Mouse (Mus musculus) kidney, postnatal 0 days (tissue): ENCODE results near the gene Zeb2. TPM values are rescaled to one million over a fixed set of nuclear protein-coding genes. Genes with fewer than 3 reads are reported as not detected.

Experiments
- ATAC-seq: fragments of 200-750 bp; cut with Nextera tagmentation; replicated peaks from 2 replicates; pipeline ENCODE4 v1.8.0; 2017; ENCODE audit warnings: low read depth, moderate number of reproducible peaks, moderate TSS enrichment, moderate library complexity; ENCODE audit not compliant: low FRiP score
- DNase-seq: peaks from one replicate; pipeline ENCODE4 v3.0.0-alpha.2; 2016; ENCODE audit warnings: low spot score
- H3K27ac ChIP-seq: fragments of 300-500 bp; sonication (generic); 2 replicates; pipeline ENCODE4 v1.5.1; 2014; ENCODE audit warnings: mild to moderate bottlenecking
- H3K27me3 ChIP-seq: fragments of 300-500 bp; sonication (generic); 2 replicates; pipeline ENCODE4 v1.6.1; 2014; ENCODE audit warnings: low read length, mixed read lengths; ENCODE audit not compliant: insufficient read depth
- H3K36me3 ChIP-seq: fragments of 300-500 bp; sonication (generic); 2 replicates; pipeline ENCODE4 v1.6.1; 2014; ENCODE audit warnings: low read length, mixed read lengths; ENCODE audit not compliant: insufficient read depth
- H3K4me1 ChIP-seq: fragments of 300-500 bp; sonication (generic); replicated peaks from 2 replicates; pipeline ENCODE4 v1.6.1; 2014; ENCODE audit warnings: antibody characterized with exemption, low read length, mixed read lengths; ENCODE audit not compliant: insufficient read depth
- H3K4me2 ChIP-seq: fragments of 300-500 bp; sonication (generic); 2 replicates; pipeline ENCODE4 v1.6.1; 2014; ENCODE audit warnings: mild to moderate bottlenecking, low read length, moderate library complexity, mixed read lengths
- H3K4me3 ChIP-seq: fragments of 300-500 bp; sonication (generic); replicated peaks from 2 replicates; pipeline ENCODE4 v1.5.1; 2014; ENCODE audit warnings: low read depth, low read length
- H3K9ac ChIP-seq: fragments of 300-500 bp; sonication (generic); 2 replicates; pipeline ENCODE4 v1.6.1; 2014; ENCODE audit warnings: low read depth, low read length
- H3K9me3 ChIP-seq: fragments of 300-500 bp; sonication (generic); replicated peaks from 2 replicates; pipeline ENCODE4 v1.6.1; 2016; ENCODE audit warnings: low read length, inconsistent platforms, mixed read lengths
- CTCF ChIP-seq: IDR thresholded peaks from 2 replicates; pipeline ENCODE4 v1.5.1; 2016; ENCODE audit warnings: antibody characterized with exemption, low read depth, mild to moderate bottlenecking, moderate library complexity
- WGBS: fragments of 180-500 bp; shearing (Covaris S2); extraction: QIAGEN DNeasy Blood & Tissue Kit; methylation state at CpG from one replicate; pipeline ENCODE4 v1.1.7; 2014; 5-methylcytosine and 5-hydroxymethylcytosine counted together
- polyA plus RNA-seq: library from polyadenylated mRNA; unstranded; fragments of >200 nt; fragmentation: Nextera tagmentation; extraction: Ambion mirVana; gene quantifications from 2 replicates; pipeline ENCODE4 v1.2.1, GENCODE M21; 2015

The Zeb2 gene
- polyA plus RNA-seq: 31.4 and 34.1 TPM in 2 replicates

DNA sequence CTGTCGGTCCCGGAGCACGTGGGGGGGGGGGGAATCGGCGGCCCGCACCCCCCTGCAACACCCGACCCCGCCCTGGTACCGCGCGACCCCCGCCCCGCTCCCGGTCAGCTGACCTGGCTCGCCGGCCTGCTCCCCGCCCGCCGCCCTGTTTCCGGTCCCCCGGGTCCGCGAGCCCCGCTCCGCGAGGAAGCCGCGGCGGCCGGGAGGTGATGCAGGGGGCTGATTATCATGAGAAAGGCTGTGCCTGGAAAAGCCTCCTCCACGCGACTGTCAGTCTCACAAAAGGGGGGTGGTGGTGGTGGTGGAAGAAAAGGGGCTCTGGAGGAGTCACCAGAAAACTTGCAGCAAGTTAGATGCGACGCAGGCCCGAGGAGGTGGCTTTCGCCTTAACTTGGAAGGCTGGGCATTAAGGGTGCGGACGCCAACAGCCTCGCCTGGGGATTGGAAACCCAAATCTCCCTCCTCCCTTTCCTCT is at the start of gene Zeb2:
Gene Zeb2, minus strand, starts transcription at position 309 of the 475 bp plus-strand sequence.
- Histone ChIP-seq H3K36me3 (no peaks in the 10 kb centered on the region), H3K4me1 (0 out of 2 replicates have a peak, but pooled peaks cover 2% of the 10 kb centered on the region), H3K27me3 (no peaks in the 10 kb centered on the region), H3K9ac (peak within 1 kb of the TSS; percentile 70), H3K4me2 (peak within 1 kb of the TSS; percentile 89), H3K4me3 (peak within 1 kb of the TSS; percentile 74), H3K27ac (peak within 1 kb of the TSS; percentile 86), H3K9me3 (no peaks in the 10 kb centered on the region)
- TF ChIP-seq CTCF: no peak
- 2% methylated on average over 33 of the region's 39 CpGs for WGBS
- peak; percentile 72 for ATAC-seq
- DNase-seq: peak; percentile 73

DNA sequence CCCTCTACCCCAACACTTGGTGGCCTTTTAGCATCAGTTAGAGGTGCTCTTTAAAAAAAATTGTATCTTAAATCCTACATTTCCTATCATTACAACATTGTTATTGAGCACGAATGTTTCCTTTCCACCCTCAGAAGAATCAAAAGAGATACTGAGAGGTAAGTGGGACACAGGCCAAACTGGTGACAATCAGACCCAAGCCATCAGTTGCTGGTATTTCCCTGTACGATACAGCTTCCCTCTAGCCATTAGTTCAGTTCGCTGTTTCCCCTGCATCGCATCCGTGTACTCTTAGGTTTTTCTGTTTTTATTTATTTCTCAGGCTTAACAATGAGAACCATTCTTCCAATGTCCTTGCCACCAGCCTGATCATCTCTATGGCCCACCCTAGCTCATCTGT is 41.6 kb upstream of the Zeb2 start:
- Histone ChIP-seq H3K4me3 (no peak overlapping the region), H3K36me3 (no peaks in the 10 kb centered on the region), H3K27ac (no peak overlapping the region), H3K9me3 (no peaks in the 10 kb centered on the region), H3K27me3 (no peaks in the 10 kb centered on the region), H3K9ac (no peak overlapping the region), H3K4me2 (no peak overlapping the region), H3K4me1 (no peaks in the 10 kb centered on the region)
- ATAC-seq (no peak), DNase-seq (no peak)
- TF ChIP-seq CTCF: no peak
- WGBS: 89% methylated on average over 5 of the region's 5 CpGs

DNA sequence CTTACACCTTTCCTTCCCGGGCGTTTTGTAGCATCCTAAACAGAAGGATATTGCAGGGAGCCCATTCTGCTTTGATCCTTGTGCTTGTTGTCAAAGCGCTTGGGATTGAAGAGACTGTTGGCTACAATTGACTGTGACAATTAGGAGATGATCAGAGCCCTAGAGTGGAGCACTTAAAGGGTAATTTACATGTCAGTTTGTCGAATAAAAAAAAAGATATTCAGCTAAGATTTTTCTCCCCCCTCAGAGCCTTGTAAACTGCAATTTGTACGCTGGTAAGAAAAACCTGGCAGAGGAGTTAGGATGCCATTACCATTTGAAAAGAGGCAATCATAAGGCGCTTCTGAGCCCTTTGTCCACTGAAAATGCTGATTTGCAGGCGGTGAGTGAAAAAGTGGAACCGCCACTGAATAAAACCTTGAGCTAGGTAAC is 41.2 kb upstream of the Zeb2 start:
- Histone ChIP-seq H3K4me2 (peak overlapping the region; percentile 24; the same call in 1 of the 2 replicates), H3K9me3 (no peaks in the 10 kb centered on the region), H3K4me1 (no peaks in the 10 kb centered on the region), H3K27me3 (no peaks in the 10 kb centered on the region), H3K9ac (no peak overlapping the region), H3K27ac (no peak overlapping the region), H3K4me3 (no peak overlapping the region), H3K36me3 (no peaks in the 10 kb centered on the region)
- DNase-seq: no peak
- WGBS: 38% methylated on average over 8 of the region's 8 CpGs
- no peak for ATAC-seq
- TF ChIP-seq CTCF: no peak

DNA sequence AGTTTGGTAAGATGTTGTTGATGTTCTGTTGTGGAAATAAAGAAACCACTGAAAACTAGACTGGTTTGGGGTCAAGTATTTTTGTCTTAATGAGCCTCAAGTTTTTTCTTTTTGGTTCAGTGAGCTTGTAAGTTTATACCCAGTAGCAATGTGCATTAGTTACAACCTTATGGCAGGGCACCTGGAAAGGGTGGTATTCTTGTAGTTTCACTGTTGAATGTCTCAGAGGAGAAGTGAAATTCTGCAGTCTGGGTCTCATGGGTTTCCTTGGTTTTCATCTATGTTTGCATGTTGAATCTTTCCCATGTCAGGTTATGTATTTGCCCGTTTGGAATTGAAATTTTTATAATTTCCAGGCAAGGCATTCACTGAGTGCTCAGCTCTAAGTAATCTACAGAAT is 36.1 kb upstream of the Zeb2 start:
- H3K36me3 ChIP-seq: no peaks in the 10 kb centered on the region
- ATAC-seq: no peak

DNA sequence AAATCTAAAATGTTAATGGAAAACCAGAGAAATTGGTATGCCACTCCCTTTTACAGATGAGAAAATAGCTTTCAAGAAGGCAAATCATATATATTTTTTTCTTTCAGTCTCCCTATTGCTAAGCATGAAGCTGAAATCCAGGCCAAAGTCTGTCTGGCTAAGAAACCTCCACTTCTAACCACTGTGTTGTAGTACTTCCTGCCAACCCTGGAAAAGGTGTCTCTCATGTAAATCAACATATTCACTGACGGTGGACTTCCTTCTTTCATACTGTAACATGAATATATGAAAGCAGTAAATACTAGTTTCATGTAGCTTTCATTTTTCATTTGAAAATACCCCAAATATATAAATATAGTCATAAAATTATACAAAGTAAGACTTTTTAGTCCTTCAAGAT is 26.0 kb upstream of the Zeb2 start:
- Histone ChIP-seq H3K9ac (no peak overlapping the region), H3K4me1 (no peaks in the 10 kb centered on the region), H3K9me3 (no peaks in the 10 kb centered on the region), H3K27ac (no peak overlapping the region), H3K36me3 (no peaks in the 10 kb centered on the region), H3K4me3 (no peak overlapping the region), H3K27me3 (no peaks in the 10 kb centered on the region), H3K4me2 (no peak overlapping the region)
- ATAC-seq (no peak), DNase-seq (no peak)
- 62% methylated on average over 1 of the region's 1 CpGs for WGBS
- TF ChIP-seq CTCF: no peak

More for the DNA sequence above, 36.1 kb upstream of the Zeb2 start:
- Histone ChIP-seq H3K27ac (no peak overlapping the region), H3K4me2 (no peak overlapping the region), H3K9me3 (no peaks in the 10 kb centered on the region), H3K4me1 (no peaks in the 10 kb centered on the region), H3K4me3 (no peak overlapping the region), H3K27me3 (no peaks in the 10 kb centered on the region), H3K9ac (no peak overlapping the region)
- 66% methylated on average over 1 of the region's 1 CpGs for WGBS
- no peak for DNase-seq
- no peak for TF ChIP-seq CTCF

DNA sequence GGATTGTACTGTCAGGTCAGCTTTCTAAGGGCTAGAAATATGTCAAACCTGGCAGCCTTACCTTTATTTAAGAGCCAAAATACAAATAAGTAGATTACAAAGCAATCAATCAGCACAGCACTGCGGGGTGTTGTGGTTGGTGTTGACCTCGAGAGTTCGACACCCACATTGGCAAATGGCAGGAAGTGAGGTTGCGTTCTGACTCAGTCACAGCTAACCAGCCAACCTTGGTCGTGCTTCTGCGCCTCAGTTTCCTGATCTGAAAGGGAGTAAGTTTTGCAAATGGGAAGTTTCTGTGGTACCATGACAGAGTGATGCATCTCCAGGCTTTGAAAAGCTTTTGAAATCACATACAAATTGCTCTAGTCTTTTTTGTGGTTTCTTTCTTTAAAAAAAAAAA is 21.7 kb upstream of the Zeb2 start:
- no peak overlapping the region for H3K4me3 ChIP-seq
- 70% methylated on average over 6 of the region's 6 CpGs for WGBS
- no peak overlapping the region for H3K9ac ChIP-seq
- H3K4me1 ChIP-seq: no peaks in the 10 kb centered on the region
- no peaks in the 10 kb centered on the region for H3K27me3 ChIP-seq
- TF ChIP-seq CTCF: no peak
- H3K36me3 ChIP-seq: no peaks in the 10 kb centered on the region
- no peaks in the 10 kb centered on the region for H3K9me3 ChIP-seq
- ATAC-seq (no peak), DNase-seq (no peak)
- no peak overlapping the region for H3K4me2 ChIP-seq
- H3K27ac ChIP-seq: no peak overlapping the region

DNA sequence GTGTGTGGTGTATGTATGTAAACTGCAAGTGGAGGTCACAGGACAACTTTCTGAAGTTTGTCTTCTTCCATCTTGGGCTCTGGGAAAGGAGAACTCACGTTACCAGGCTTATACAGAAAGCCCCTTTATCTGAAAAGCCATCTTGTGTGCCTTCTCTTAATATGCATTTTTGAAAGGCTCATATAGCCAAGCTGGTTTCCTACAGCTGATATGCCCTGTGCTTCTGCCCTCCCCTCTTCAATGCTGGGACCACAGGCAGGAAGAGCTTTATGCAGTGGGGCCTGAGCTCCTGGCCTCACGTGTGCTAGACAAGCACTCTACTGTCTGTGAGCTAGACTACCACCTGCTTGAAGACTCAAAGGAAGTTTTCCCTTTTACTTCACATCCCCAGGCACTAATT is 19.6 kb upstream of the Zeb2 start:
- no peaks in the 10 kb centered on the region for H3K9me3 ChIP-seq
- no peak overlapping the region for H3K9ac ChIP-seq
- no peak overlapping the region for H3K27ac ChIP-seq
- DNase-seq (no peak), ATAC-seq (no peak)
- no peak overlapping the region for H3K4me2 ChIP-seq
- H3K4me3 ChIP-seq: no peak overlapping the region
- H3K27me3 ChIP-seq: no peaks in the 10 kb centered on the region
- H3K36me3 ChIP-seq: no peaks in the 10 kb centered on the region
- TF ChIP-seq CTCF: no peak
- 60% methylated on average over 2 of the region's 2 CpGs for WGBS
- H3K4me1 ChIP-seq: no peaks in the 10 kb centered on the region
